Mouse (Mus musculus): ENCODE measurements around the gene Ace3.
"Not testable (repeated sequence)": the region's sequence is repeated elsewhere in the genome, so short reads cannot be mapped to it uniquely, and the experiment has no call there.

Gene Ace3

GRCm38 (mm10) chr11:106013556-106014225 lies 19.2 kb downstream of the Ace3 start:
- CTCF ChIA-PET: interaction anchor here in 2 of 4 experiments (0.7 to 1.0 kb wide), 3 partner anchors 14 to 86 kb away, joined by 3 to 4 read pairs (median 3); no protein-coding TSS in a partner anchor
- POLR2A ChIA-PET: interaction anchor here in 2 of 4 experiments (0.5 to 1.4 kb wide), 6 partner anchors 13 to 478 kb away, joined by 3 to 4 read pairs (median 3); partner anchors contain the start of genes Dcaf7 (in 1 of the 2) and Map3k3 (in 1 of the 2)

- CTCF ChIA-PET: no interaction called here
- POLR2A ChIA-PET: interaction anchor here in 3 of 4 experiments (0.6 to 1.6 kb wide), 5 partner anchors 27 to 648 kb away, joined by 3 to 6 read pairs (median 3); no protein-coding TSS in a partner anchor
Measured at GRCm38 (mm10) chr11:106016440-106016839, 22.0 kb downstream of the Ace3 start.

GRCm38 (mm10) chr11:106020051-106020763 lies 25.7 kb downstream of the Ace3 start:
- POLR2A ChIA-PET: interaction anchor here in 2 of 4 experiments (0.8 to 1.0 kb wide), 3 partner anchors 16 to 109 kb away, joined by 3 to 4 read pairs (median 3); partner anchors contain the start of genes Cyb561 (in 1 of the 2) and Dcaf7 (in 1 of the 2)
- CTCF ChIA-PET: interaction anchor here in 1 of 4 experiments (0.6 kb wide), 1 partner anchor 65 kb away, joined by 7 read pairs; no protein-coding TSS in a partner anchor

GRCm38 (mm10) chr11:106025774-106026173 lies 31.3 kb downstream of the Ace3 start:
- CTCF ChIA-PET: interaction anchor here in 3 of 4 experiments (0.8 to 2.8 kb wide), 8 partner anchors 13 to 141 kb away, joined by 3 to 35 read pairs (median 6); no protein-coding TSS in a partner anchor
- POLR2A ChIA-PET: interaction anchor here in 3 of 4 experiments (0.9 to 3.1 kb wide), 6 partner anchors 10 to 58 kb away, joined by 3 to 34 read pairs (median 8); partner anchors contain the start of genes Dcaf7 (in 3 of the 3) and Map3k3 (in 1 of the 3)

GRCm38 (mm10) chr11:106026465-106027151 lies 32.1 kb downstream of the Ace3 start:
- POLR2A ChIA-PET: interaction anchor here (0.6 to 3.1 kb wide), 23 partner anchors 8 to 529 kb away, joined by 3 to 34 read pairs (median 4); partner anchors contain the start of genes Dcaf7 (in 3 of the 4), Map3k3 (in 1 of the 4) and Tcam1 (in 1 of the 4)
- CTCF ChIA-PET: interaction anchor here (0.5 to 2.8 kb wide), 57 partner anchors 8 to 844 kb away, joined by 3 to 46 read pairs (median 4); partner anchors contain the start of genes Dcaf7 (in 4 of the 4), Ace (in 1 of the 4), Cyb561 (in 1 of the 4) and Map3k3 (in 1 of the 4)

- CTCF ChIA-PET: interaction anchor here (0.6 to 2.8 kb wide), 34 partner anchors 9 to 690 kb away, joined by 3 to 46 read pairs (median 4); partner anchors contain the start of genes Dcaf7 (in 4 of the 4), Cyb561 (in 1 of the 4) and Map3k3 (in 1 of the 4)
- POLR2A ChIA-PET: interaction anchor here (0.8 to 3.1 kb wide), 15 partner anchors 7 to 473 kb away, joined by 3 to 34 read pairs (median 4); partner anchors contain the start of gene Dcaf7 (in 3 of the 4)
Measured at GRCm38 (mm10) chr11:106027607-106028006, 33.1 kb downstream of the Ace3 start.

- CTCF ChIA-PET, POLR2A ChIA-PET: not testable (repeated sequence)
Measured at GRCm38 (mm10) chr11:106032074-106032473, 37.6 kb downstream of the Ace3 start.

GRCm38 (mm10) chr11:106033491-106033919 lies 39.0 kb downstream of the Ace3 start:
- ChIA-PET CTCF (interaction anchor here in 3 of 4 experiments (0.5 to 2.0 kb wide), 10 partner anchors 9 to 1373 kb away, joined by 3 to 7 read pairs (median 4); no protein-coding TSS in a partner anchor), POLR2A (interaction anchor here in 3 of 4 experiments (0.6 to 1.7 kb wide), 14 partner anchors 12 to 160 kb away, joined by 3 to 5 read pairs (median 3); no protein-coding TSS in a partner anchor)

GRCm38 (mm10) chr11:106034986-106035385 lies 40.5 kb downstream of the Ace3 start:
- CTCF ChIA-PET: interaction anchor here in 2 of 4 experiments (0.6 to 2.0 kb wide), 4 partner anchors 11 to 931 kb away, joined by 3 to 7 read pairs (median 5); no protein-coding TSS in a partner anchor
- POLR2A ChIA-PET: interaction anchor here in 3 of 4 experiments (1.0 to 1.4 kb wide), 3 partner anchors 8 to 111 kb away, joined by 3 to 4 read pairs (median 4); no protein-coding TSS in a partner anchor

- POLR2A ChIA-PET: interaction anchor here (0.6 to 2.9 kb wide), 48 partner anchors 9 to 911 kb away, joined by 3 to 34 read pairs (median 5); partner anchors contain the start of genes Map3k3 (in 3 of the 4), Ccdc47 (in 2 of the 4), Cyb561 (in 2 of the 4) and Ddx42 (in 2 of the 4)
- CTCF ChIA-PET: interaction anchor here (0.5 to 2.1 kb wide), 12 partner anchors 9 to 157 kb away, joined by 3 to 46 read pairs (median 4); partner anchors contain the start of gene Map3k3 (in 1 of the 4)
Measured at GRCm38 (mm10) chr11:106036548-106037417, 42.3 kb downstream of the Ace3 start, which contains the start of gene Dcaf7. Gene Dcaf7 (plus strand): TSS chr11:106036872.

GRCm38 (mm10) chr11:106037418-106037751 lies 42.9 kb downstream of the Ace3 start:
- CTCF ChIA-PET: interaction anchor here in 3 of 4 experiments (0.6 to 2.1 kb wide), 7 partner anchors 10 to 110 kb away, joined by 3 to 46 read pairs (median 4); partner anchors contain the start of gene Map3k3 (in 1 of the 3)
- POLR2A ChIA-PET: interaction anchor here in 3 of 4 experiments (0.8 to 2.9 kb wide), 25 partner anchors 10 to 911 kb away, joined by 3 to 34 read pairs (median 6); partner anchors contain the start of genes Ccdc47 (in 2 of the 3), Ddx42 (in 2 of the 3), Map3k3 (in 2 of the 3) and Mettl2 (in 1 of the 3)

- ChIA-PET CTCF (interaction anchor here in 1 of 4 experiments (0.9 kb wide), 1 partner anchor 18 kb away, joined by 3 read pairs; no protein-coding TSS in a partner anchor), POLR2A (interaction anchor here in 1 of 4 experiments (0.6 kb wide), 1 partner anchor 742 kb away, joined by 3 read pairs; no protein-coding TSS in a partner anchor)
Measured at GRCm38 (mm10) chr11:106044349-106044748, 49.9 kb downstream of the Ace3 start.

GRCm38 (mm10) chr11:106045256-106045655 lies 50.8 kb downstream of the Ace3 start:
- ChIA-PET POLR2A (interaction anchor here in 2 of 4 experiments (1.6 to 4.3 kb wide), 2 partner anchors 8 to 12 kb away, joined by 9 to 16 read pairs; partner anchors contain the start of gene Dcaf7 (in 1 of the 2)), CTCF (no interaction called here)

- POLR2A ChIA-PET: interaction anchor here in 3 of 4 experiments (0.6 to 4.3 kb wide), 5 partner anchors 9 to 148 kb away, joined by 3 to 16 read pairs (median 6); partner anchors contain the start of genes Dcaf7 (in 3 of the 3) and Map3k3 (in 1 of the 3)
- CTCF ChIA-PET: interaction anchor here in 1 of 4 experiments (0.6 kb wide), 1 partner anchor 568 kb away, joined by 3 read pairs; no protein-coding TSS in a partner anchor
Measured at GRCm38 (mm10) chr11:106045780-106046179, 51.3 kb downstream of the Ace3 start.

GRCm38 (mm10) chr11:106046584-106046983 lies 52.1 kb downstream of the Ace3 start:
- ChIA-PET CTCF (interaction anchor here in 2 of 4 experiments (0.6 to 1.0 kb wide), 2 partner anchors 37 to 568 kb away, joined by 3 read pairs; partner anchors contain the start of gene Map3k3 (in 1 of the 2)), POLR2A (interaction anchor here (0.5 to 4.3 kb wide), 9 partner anchors 10 to 147 kb away, joined by 3 to 16 read pairs (median 5); partner anchors contain the start of genes Dcaf7 (in 3 of the 4) and Map3k3 (in 2 of the 4))

Data from embryonic stem cell, embryonic (primary cell).